10 mouse cellular contexts compared by ENCODE assay signal in genomic region chr17:27505221-27505881, GRCm38 (mm10). TPM values are rescaled to one million over a fixed set of nuclear protein-coding genes. Genes with fewer than 3 reads are reported as not detected.
DNase-seq lines count a peak whose midpoint lies in the region; ATAC-seq and TF ChIP-seq lines count a peak whose summit lies in the region.
"Had no signal": no experiment of that assay in that cellular context is flagged by ENCODE, and none has a peak within 500 bp of the region (broad histone marks: within the 10 kb centered on the region; RNA-seq: fewer than 3 reads in every experiment).

No protein-coding gene starts in this region.

- no peak overlapping the region for H3K4me2 ChIP-seq in forebrain, embryonic 16.5 days (ENCODE audit: low read length)
- H3K4me2 ChIP-seq in neural tube, embryonic 11.5 days (ENCODE audit: low read depth) = no peak overlapping the region

- 55% methylated on average over 10 of the region's 10 CpGs for WGBS in kidney, adult 2 months
- WGBS in forebrain, embryonic 16.5 days = 22% methylated on average over 10 of the region's 10 CpGs
- WGBS in neural tube, embryonic 11.5 days = 15% methylated on average over 10 of the region's 10 CpGs

- no peaks in the 10 kb centered on the region for H3K36me3 ChIP-seq in kidney, adult 2 months (ENCODE audit: control insufficient read depth, insufficient read depth, low read length)
- no peaks in the 10 kb centered on the region for H3K36me3 ChIP-seq in forebrain, embryonic 16.5 days (ENCODE audit: control insufficient read depth, insufficient read depth)
- H3K36me3 ChIP-seq in neural tube, embryonic 11.5 days (ENCODE audit: control insufficient read depth, insufficient read depth, low read length) = no peaks in the 10 kb centered on the region

- H3K4me1 ChIP-seq in kidney, adult 2 months (ENCODE audit: control insufficient read depth, insufficient read depth, low read length) = no peaks in the 10 kb centered on the region
- H3K4me1 ChIP-seq in forebrain, embryonic 16.5 days (replicated peaks; ENCODE audit: control insufficient read depth, insufficient read depth, low read length) = peaks cover 32% of the 10 kb centered on the region
- peaks cover 46% of the 10 kb centered on the region for H3K4me1 ChIP-seq in neural tube, embryonic 11.5 days (ENCODE audit: control insufficient read depth, insufficient read depth, low read length)

- no peak overlapping the region for H3K27ac ChIP-seq in kidney, adult 2 months (ENCODE audit: insufficient read depth, low read depth, low read length)
- no peak overlapping the region for H3K27ac ChIP-seq in forebrain, embryonic 16.5 days (ENCODE audit: low read length)
- no peak overlapping the region for H3K27ac ChIP-seq in neural tube, embryonic 11.5 days (ENCODE audit: low read depth, low read length)

- no peak for TF ChIP-seq CTCF in kidney, adult 2 months (conservative IDR thresholded peaks at IDR 0.05; ENCODE audit: insufficient read depth, insufficient read length, low read depth, low read length)

- DNase-seq in kidney, postnatal 4 days = peak; percentile 54 to 66
- DNase-seq in kidney, adult 2 months = no peak
- peak; percentile 88 for DNase-seq in embryo, embryonic 11 days
- peak; percentile 72 for DNase-seq in neural tube, embryonic 11.5 days (ENCODE audit: low spot score)
- no peak for DNase-seq in left cerebral cortex, adult 11 months (ENCODE audit: low spot score)
- no peak for DNase-seq in adrenal gland, adult 8-10 months
- DNase-seq: lung, postnatal 10 days; thymus, postnatal 25 days had no signal

- H3K4me3 ChIP-seq in kidney, adult 2 months (ENCODE audit: insufficient read depth, low read depth, low read length) = no peak overlapping the region
- H3K4me3 ChIP-seq in forebrain, embryonic 16.5 days (replicated peaks; ENCODE audit: low read length) = no peak overlapping the region
- no peak overlapping the region for H3K4me3 ChIP-seq in neural tube, embryonic 11.5 days (ENCODE audit: low read depth, low read length)

- no peaks in the 10 kb centered on the region for H3K27me3 ChIP-seq in kidney, adult 2 months (replicated peaks; ENCODE audit: control insufficient read depth, insufficient read depth, low read length)
- no peaks in the 10 kb centered on the region; the same call in 1 of the 2 replicates for H3K27me3 ChIP-seq in forebrain, embryonic 16.5 days (replicated peaks; ENCODE audit: control insufficient read depth, insufficient read depth, low read length)
- H3K27me3 ChIP-seq in neural tube, embryonic 11.5 days (ENCODE audit: control insufficient read depth, insufficient read depth, low read length) = peaks cover 3% of the 10 kb centered on the region

- TF ChIP-seq POLR2A in kidney, adult 2 months (IDR thresholded peaks at IDR 0.05; ENCODE audit: low read depth, low read length) = no peak

- peak; percentile 10; the same call in 1 of the 2 replicates for ATAC-seq in forebrain, embryonic 16.5 days
- 0 out of 2 replicates have a peak, but pooled peaks have one; percentile 42 for ATAC-seq in neural tube, embryonic 11.5 days (ENCODE audit: insufficient read depth, low FRiP score, low TSS enrichment)

- H3K9me3 ChIP-seq in forebrain, embryonic 16.5 days (ENCODE audit: control insufficient read depth, low read length) = no peaks in the 10 kb centered on the region
- H3K9me3 ChIP-seq in neural tube, embryonic 11.5 days (ENCODE audit: control insufficient read depth, low read length) = no peaks in the 10 kb centered on the region

- no peak overlapping the region for H3K9ac ChIP-seq in forebrain, embryonic 16.5 days (replicated peaks; ENCODE audit: low read depth, low read length)
- no peak overlapping the region for H3K9ac ChIP-seq in neural tube, embryonic 11.5 days (ENCODE audit: low read length)

RNA-seq across cellular contexts. Expression of gene Grm4, which starts 15.9 kb away (rescaled TPM):
- polyA plus RNA-seq in kidney, adult 2 months (2012; rRNA removed) = 0.02 and 0.03 TPM in 2 replicates
- polyA plus RNA-seq in forebrain, embryonic 16.5 days (2015; fragmentation: Nextera tagmentation; extraction: Ambion mirVana) = 3.0 and 4.0 TPM in 2 replicates
- polyA plus RNA-seq in neural tube, embryonic 11.5 days (2014; fragmentation: Nextera tagmentation; extraction: Ambion mirVana) = 1.8 and 2.5 TPM in 2 replicates
- total RNA-seq in adrenal gland, adult 8-10 months (2022) = 1 to 10 TPM; 2.6 to 3.9 (median 3.2) TPM
- total RNA-seq: granulocyte monocyte progenitor cell, adult 5-6 weeks had no signal

RNA-seq across cellular contexts. Expression of gene Hmga1, which starts 50.9 kb away (rescaled TPM):
- 37.4 and 38.9 TPM in 2 replicates for polyA plus RNA-seq in kidney, adult 2 months (2012; rRNA removed)
- 107 and 113 TPM in 2 replicates for polyA plus RNA-seq in forebrain, embryonic 16.5 days (2015; fragmentation: Nextera tagmentation; extraction: Ambion mirVana)
- 425 and 456 TPM in 2 replicates for polyA plus RNA-seq in neural tube, embryonic 11.5 days (2014; fragmentation: Nextera tagmentation; extraction: Ambion mirVana)
- 10 to 100 TPM; 14.7 to 23.4 (median 20.9) TPM for total RNA-seq in adrenal gland, adult 8-10 months (2022)

Comparison
In these comparisons a context has a peak if more than half of its experiments do, and no peak if none do; other contexts are left out.
1. DNase-seq: peak in kidney, postnatal 4 days (2 of 2), embryo, embryonic 11 days (single experiment) and neural tube, embryonic 11.5 days (single experiment); none in kidney, adult 2 months (single experiment), left cerebral cortex, adult 11 months (single experiment) and adrenal gland, adult 8-10 months (single experiment).